Mouse (Mus musculus): ENCODE data around the gene Rps2. TPM values are rescaled to one million over a fixed set of nuclear protein-coding genes. Genes with fewer than 3 reads are reported as not detected.
A peak's percentile ranks its signal among the peaks of the same experiment; 100 is the strongest.

Gene Rps2
- polyA plus RNA-seq, 1 experiment from 2014 or later, result 787 TPM

GRCm38 (mm10) chr17:24735446-24735845, 17.5 kb downstream of the Rps2 start:
- H3K27ac ChIP-seq (ENCODE audit: low read length), result no peak overlapping the region
- peaks cover 10% of the 10 kb centered on the region for H3K4me1 ChIP-seq (replicated peaks; ENCODE audit: control insufficient read depth, insufficient read depth, low read length)
- H3K36me3 ChIP-seq (ENCODE audit: control insufficient read depth, insufficient read depth), result no peaks in the 10 kb centered on the region
- H3K27me3 ChIP-seq (replicated peaks; ENCODE audit: control insufficient read depth, insufficient read depth, low read length), result no peaks in the 10 kb centered on the region
- no peak overlapping the region for H3K4me2 ChIP-seq (ENCODE audit: low read length)
- 91% methylated on average over 7 of the region's 7 CpGs for WGBS
- H3K9ac ChIP-seq (replicated peaks; ENCODE audit: low read depth, low read length), result no peak overlapping the region
- no peak overlapping the region for H3K4me3 ChIP-seq (replicated peaks; ENCODE audit: low read length)
- no peaks in the 10 kb centered on the region for H3K9me3 ChIP-seq (ENCODE audit: control insufficient read depth, low read length)
- no peak for ATAC-seq

- H3K36me3 ChIP-seq (ENCODE audit: control insufficient read depth, insufficient read depth), result no peaks in the 10 kb centered on the region
- peak within 1 kb of the TSS; percentile 65 for H3K9ac ChIP-seq (replicated peaks; ENCODE audit: low read depth, low read length)
Measured at GRCm38 (mm10) chr17:24736330-24737051, 18.6 kb downstream of the Rps2 start, which contains the start of gene Msrb1. Gene Msrb1 (plus strand): TSS chr17:24736642.

GRCm38 (mm10) chr17:24737135-24737810, 19.4 kb downstream of the Rps2 start:
- WGBS, result 23% methylated on average over 8 of the region's 8 CpGs
- Histone ChIP-seq H3K27ac (ENCODE audit: low read length) (no peak overlapping the region), H3K4me2 (ENCODE audit: low read length) (peak overlapping the region; percentile 91), H3K9me3 (ENCODE audit: control insufficient read depth, low read length) (no peaks in the 10 kb centered on the region), H3K4me1 (replicated peaks; ENCODE audit: control insufficient read depth, insufficient read depth, low read length) (peaks cover 10% of the 10 kb centered on the region), H3K36me3 (ENCODE audit: control insufficient read depth, insufficient read depth) (no peaks in the 10 kb centered on the region), H3K4me3 (replicated peaks; ENCODE audit: low read length) (peak overlapping the region; percentile 66), H3K9ac (replicated peaks; ENCODE audit: low read depth, low read length) (peak overlapping the region; percentile 65), H3K27me3 (replicated peaks; ENCODE audit: control insufficient read depth, insufficient read depth, low read length) (no peaks in the 10 kb centered on the region)
- ATAC-seq, result no peak

More at GRCm38 (mm10) chr17:24736330-24737051, 18.6 kb downstream of the Rps2 start, which contains the start of gene Msrb1:
- H3K4me3 ChIP-seq (replicated peaks; ENCODE audit: low read length), result peak within 1 kb of the TSS; percentile 66
- WGBS, result 3% methylated on average over 29 of the region's 29 CpGs
- no peaks in the 10 kb centered on the region for H3K9me3 ChIP-seq (ENCODE audit: control insufficient read depth, low read length)
- H3K4me1 ChIP-seq (replicated peaks; ENCODE audit: control insufficient read depth, insufficient read depth, low read length), result peaks cover 10% of the 10 kb centered on the region
- H3K4me2 ChIP-seq (ENCODE audit: low read length), result peak within 1 kb of the TSS; percentile 91
- no peaks in the 10 kb centered on the region for H3K27me3 ChIP-seq (replicated peaks; ENCODE audit: control insufficient read depth, insufficient read depth, low read length)
- ATAC-seq, result peak; percentile 98
- peak within 1 kb of the TSS; percentile 31; the same call in 1 of the 2 replicates for H3K27ac ChIP-seq (ENCODE audit: low read length)

GRCm38 (mm10) chr17:24738238-24738637, 20.3 kb downstream of the Rps2 start:
- H3K9me3 ChIP-seq (ENCODE audit: control insufficient read depth, low read length), result no peaks in the 10 kb centered on the region
- no peak overlapping the region for H3K9ac ChIP-seq (replicated peaks; ENCODE audit: low read depth, low read length)
- H3K36me3 ChIP-seq (ENCODE audit: control insufficient read depth, insufficient read depth), result no peaks in the 10 kb centered on the region
- H3K27ac ChIP-seq (ENCODE audit: low read length), result no peak overlapping the region
- H3K4me3 ChIP-seq (replicated peaks; ENCODE audit: low read length), result no peak overlapping the region
- no peak overlapping the region for H3K4me2 ChIP-seq (ENCODE audit: low read length)
- ATAC-seq, result no peak
- H3K4me1 ChIP-seq (replicated peaks; ENCODE audit: control insufficient read depth, insufficient read depth, low read length), result peaks cover 10% of the 10 kb centered on the region
- 82% methylated on average over 4 of the region's 4 CpGs for WGBS
- H3K27me3 ChIP-seq (replicated peaks; ENCODE audit: control insufficient read depth, insufficient read depth, low read length), result no peaks in the 10 kb centered on the region

- H3K36me3 ChIP-seq (ENCODE audit: control insufficient read depth, insufficient read depth), result no peaks in the 10 kb centered on the region
- 83% methylated on average over 8 of the region's 8 CpGs for WGBS
- no peak for ATAC-seq
Measured at GRCm38 (mm10) chr17:24739926-24740325, 22.0 kb downstream of the Rps2 start.

GRCm38 (mm10) chr17:24742307-24742706, 24.4 kb downstream of the Rps2 start:
- H3K4me2 ChIP-seq (ENCODE audit: low read length), result no peak overlapping the region
- WGBS, result 87% methylated on average over 8 of the region's 8 CpGs
- no peaks in the 10 kb centered on the region for H3K27me3 ChIP-seq (replicated peaks; ENCODE audit: control insufficient read depth, insufficient read depth, low read length)

More at GRCm38 (mm10) chr17:24739926-24740325, 22.0 kb downstream of the Rps2 start:
- no peak overlapping the region for H3K4me2 ChIP-seq (ENCODE audit: low read length)
- H3K9me3 ChIP-seq (ENCODE audit: control insufficient read depth, low read length), result no peaks in the 10 kb centered on the region
- no peak overlapping the region for H3K4me3 ChIP-seq (replicated peaks; ENCODE audit: low read length)
- peaks cover 10% of the 10 kb centered on the region for H3K4me1 ChIP-seq (replicated peaks; ENCODE audit: control insufficient read depth, insufficient read depth, low read length)
- no peak overlapping the region for H3K9ac ChIP-seq (replicated peaks; ENCODE audit: low read depth, low read length)
- H3K27ac ChIP-seq (ENCODE audit: low read length), result no peak overlapping the region
- H3K27me3 ChIP-seq (replicated peaks; ENCODE audit: control insufficient read depth, insufficient read depth, low read length), result no peaks in the 10 kb centered on the region

GRCm38 (mm10) chr17:24743896-24744295, 26.0 kb downstream of the Rps2 start:
- no peak for ATAC-seq
- no peaks in the 10 kb centered on the region for H3K9me3 ChIP-seq (ENCODE audit: control insufficient read depth, low read length)
- H3K4me3 ChIP-seq (replicated peaks; ENCODE audit: low read length), result no peak overlapping the region
- H3K9ac ChIP-seq (replicated peaks; ENCODE audit: low read depth, low read length), result no peak overlapping the region
- no peaks in the 10 kb centered on the region; the same call in 1 of the 2 replicates for H3K27me3 ChIP-seq (replicated peaks; ENCODE audit: control insufficient read depth, insufficient read depth, low read length)
- no peak overlapping the region for H3K27ac ChIP-seq (ENCODE audit: low read length)
- H3K36me3 ChIP-seq (ENCODE audit: control insufficient read depth, insufficient read depth), result no peaks in the 10 kb centered on the region
- H3K4me2 ChIP-seq (ENCODE audit: low read length), result no peak overlapping the region
- WGBS, result 81% methylated on average over 5 of the region's 5 CpGs
- H3K4me1 ChIP-seq (replicated peaks; ENCODE audit: control insufficient read depth, insufficient read depth, low read length), result no peaks in the 10 kb centered on the region

More at GRCm38 (mm10) chr17:24742307-24742706, 24.4 kb downstream of the Rps2 start:
- H3K4me1 ChIP-seq (replicated peaks; ENCODE audit: control insufficient read depth, insufficient read depth, low read length), result 0 out of 2 replicates have a peak, but pooled peaks cover under 1% of the 10 kb centered on the region
- no peak overlapping the region for H3K9ac ChIP-seq (replicated peaks; ENCODE audit: low read depth, low read length)
- H3K4me3 ChIP-seq (replicated peaks; ENCODE audit: low read length), result no peak overlapping the region
- ATAC-seq, result no peak
- no peak overlapping the region for H3K27ac ChIP-seq (ENCODE audit: low read length)
- H3K36me3 ChIP-seq (ENCODE audit: control insufficient read depth, insufficient read depth), result no peaks in the 10 kb centered on the region
- no peaks in the 10 kb centered on the region for H3K9me3 ChIP-seq (ENCODE audit: control insufficient read depth, low read length)

GRCm38 (mm10) chr17:24744381-24744780, 26.5 kb downstream of the Rps2 start:
- WGBS, result 69% methylated on average over 3 of the region's 3 CpGs
- no peak for ATAC-seq

More at GRCm38 (mm10) chr17:24744381-24744780, 26.5 kb downstream of the Rps2 start:
- Histone ChIP-seq H3K27ac (ENCODE audit: low read length) (no peak overlapping the region), H3K4me2 (ENCODE audit: low read length) (no peak overlapping the region), H3K27me3 (replicated peaks; ENCODE audit: control insufficient read depth, insufficient read depth, low read length) (no peaks in the 10 kb centered on the region; the same call in 1 of the 2 replicates), H3K36me3 (ENCODE audit: control insufficient read depth, insufficient read depth) (no peaks in the 10 kb centered on the region), H3K9me3 (ENCODE audit: control insufficient read depth, low read length) (no peaks in the 10 kb centered on the region), H3K4me3 (replicated peaks; ENCODE audit: low read length) (no peak overlapping the region), H3K4me1 (replicated peaks; ENCODE audit: control insufficient read depth, insufficient read depth, low read length) (no peaks in the 10 kb centered on the region), H3K9ac (replicated peaks; ENCODE audit: low read depth, low read length) (no peak overlapping the region)

Measured in forebrain, embryonic 16.5 days (tissue).